Mouse (Mus musculus) CD4-positive, CD25-positive, alpha-beta regulatory T cell, adult 2 months (primary cell): ENCODE measurements around the gene Sema7a.

Experiments used
- DNase-seq: peaks from one replicate; pipeline ENCODE4 v3.0.0-alpha.2; 2012; ENCODE audit warnings: low read depth, low spot score

Gene Sema7a

GRCm38 (mm10) chr9:57938225-57939055 lies 1.5 kb upstream of the Sema7a start:
- DNase-seq, result no peak

GRCm38 (mm10) chr9:57940349-57940794 lies 460 bp downstream of the Sema7a start:
- DNase-seq, result no peak

GRCm38 (mm10) chr9:57940861-57941638 lies 1.1 kb downstream of the Sema7a start:
- DNase-seq, result peak; percentile 40

- DNase-seq, result no peak
Observed at GRCm38 (mm10) chr9:57942039-57942438, 2.1 kb downstream of the Sema7a start.

- peak; percentile 31 for DNase-seq
Observed at GRCm38 (mm10) chr9:57943067-57943466, 3.2 kb downstream of the Sema7a start.

- DNase-seq, result peak; percentile 84
Observed at GRCm38 (mm10) chr9:57944572-57944971, 4.7 kb downstream of the Sema7a start.

- DNase-seq, result no peak
Observed at GRCm38 (mm10) chr9:57945771-57946616, 6.1 kb downstream of the Sema7a start.

GRCm38 (mm10) chr9:57947381-57948030 lies 7.6 kb downstream of the Sema7a start:
- no peak for DNase-seq

- no peak for DNase-seq
Observed at GRCm38 (mm10) chr9:57948333-57948931, 8.5 kb downstream of the Sema7a start.

GRCm38 (mm10) chr9:57949102-57949704 lies 9.3 kb downstream of the Sema7a start:
- no peak for DNase-seq

GRCm38 (mm10) chr9:57949879-57950278 lies 10.0 kb downstream of the Sema7a start:
- DNase-seq, result no peak

- no peak for DNase-seq
Observed at GRCm38 (mm10) chr9:57950519-57950918, 10.6 kb downstream of the Sema7a start.

- no peak for DNase-seq
Observed at GRCm38 (mm10) chr9:57951993-57952392, 12.1 kb downstream of the Sema7a start.

GRCm38 (mm10) chr9:57954962-57955744 lies 15.2 kb downstream of the Sema7a start:
- DNase-seq, result no peak

- DNase-seq, result no peak
Observed at GRCm38 (mm10) chr9:57955764-57956163, 15.9 kb downstream of the Sema7a start.

- no peak for DNase-seq
Observed at GRCm38 (mm10) chr9:57956196-57956837, 16.4 kb downstream of the Sema7a start.

GRCm38 (mm10) chr9:57956838-57957236 lies 16.9 kb downstream of the Sema7a start:
- DNase-seq, result peak; percentile 61

GRCm38 (mm10) chr9:57958615-57959014 lies 18.7 kb downstream of the Sema7a start:
- DNase-seq, result no peak

- no peak for DNase-seq
Observed at GRCm38 (mm10) chr9:57959399-57959798, 19.5 kb downstream of the Sema7a start.
